Mouse (Mus musculus) lung, postnatal 0 days (tissue): ENCODE results near the gene Ephb4. TPM values are rescaled to one million over a fixed set of nuclear protein-coding genes. Genes with fewer than 3 reads are reported as not detected.

Source experiments
- ATAC-seq: fragments of 200-750 bp; cut with Nextera tagmentation; 2 replicates; pipeline ENCODE4 v1.8.0; 2017; ENCODE audit warnings: moderate library complexity
- DNase-seq: peaks from one replicate; pipeline ENCODE4 v3.0.0-alpha.2; 2016; ENCODE audit warnings: low spot score
- H3K27ac ChIP-seq: fragments of 300-500 bp; sonication (generic); 2 replicates; pipeline ENCODE4 v1.5.1; 2014; ENCODE audit warnings: antibody characterized with exemption, mild to moderate bottlenecking, low read length, mixed read lengths
- H3K27me3 ChIP-seq: fragments of 300-500 bp; sonication (generic); replicated peaks from 2 replicates; pipeline ENCODE4 v1.6.1; 2014; ENCODE audit warnings: low read length, mixed read lengths; ENCODE audit not compliant: insufficient read depth
- H3K36me3 ChIP-seq: fragments of 300-500 bp; sonication (generic); 2 replicates; pipeline ENCODE4 v1.6.1; 2014; ENCODE audit warnings: low read length, mixed read lengths; ENCODE audit not compliant: insufficient read depth
- H3K4me1 ChIP-seq: fragments of 300-500 bp; sonication (generic); 2 replicates; pipeline ENCODE4 v1.6.1; 2014; ENCODE audit warnings: antibody characterized with exemption, low read depth, low read length, mixed read lengths; ENCODE audit not compliant: insufficient read depth
- H3K4me2 ChIP-seq: fragments of 300-500 bp; sonication (generic); replicated peaks from 2 replicates; pipeline ENCODE4 v1.6.1; 2014; ENCODE audit warnings: low read depth, mild to moderate bottlenecking, low read length, moderate library complexity, mixed read lengths
- H3K4me3 ChIP-seq: fragments of 300-500 bp; sonication (generic); 2 replicates; pipeline ENCODE4 v1.5.1; 2014; ENCODE audit warnings: low read depth, low read length
- H3K9ac ChIP-seq: fragments of 300-500 bp; sonication (generic); replicated peaks from 2 replicates; pipeline ENCODE4 v1.6.1; 2014; ENCODE audit warnings: low read depth, mild to moderate bottlenecking
- H3K9me3 ChIP-seq: fragments of 300-500 bp; sonication (generic); 2 replicates; pipeline ENCODE4 v1.6.1; 2016; ENCODE audit warnings: low read length, mixed read lengths
- CTCF ChIP-seq: IDR thresholded peaks from 2 replicates; pipeline ENCODE4 v1.5.1; 2016; ENCODE audit warnings: antibody characterized with exemption, mild to moderate bottlenecking
- EP300 ChIP-seq: IDR thresholded peaks from 2 replicates; pipeline ENCODE4 v1.6.1; 2016; ENCODE audit warnings: antibody characterized with exemption, mild to moderate bottlenecking, control low read depth
- WGBS: fragments of 180-500 bp; shearing (Covaris S2); extraction: QIAGEN DNeasy Blood & Tissue Kit; methylation state at CpG from one replicate; pipeline ENCODE4 v1.1.7; 2014; 5-methylcytosine and 5-hydroxymethylcytosine counted together
- polyA plus RNA-seq: library from polyadenylated mRNA; unstranded; fragments of >200 nt; fragmentation: Nextera tagmentation; extraction: Ambion mirVana; gene quantifications from 2 replicates; pipeline ENCODE4 v1.2.1, GENCODE M21; 2015

Gene Ephb4
- polyA plus RNA-seq, 1 experiment from 2014 or later = 30.9 TPM

- Histone ChIP-seq H3K9me3 (no peaks in the 10 kb centered on the region), H3K4me3 (no peak overlapping the region), H3K27ac (no peak overlapping the region), H3K9ac (no peak overlapping the region), H3K36me3 (no peaks in the 10 kb centered on the region), H3K4me2 (no peak overlapping the region), H3K27me3 (no peaks in the 10 kb centered on the region), H3K4me1 (no peaks in the 10 kb centered on the region)
- TF ChIP-seq CTCF (no peak), EP300 (no peak)
- peak; percentile 65 for ATAC-seq
- WGBS = 64% methylated on average over 3 of the region's 3 CpGs
- peak; percentile 38 for DNase-seq
Observed at GRCm38 (mm10) chr5:137410549-137410948, 60.6 kb downstream of the Ephb4 start.

DNA sequence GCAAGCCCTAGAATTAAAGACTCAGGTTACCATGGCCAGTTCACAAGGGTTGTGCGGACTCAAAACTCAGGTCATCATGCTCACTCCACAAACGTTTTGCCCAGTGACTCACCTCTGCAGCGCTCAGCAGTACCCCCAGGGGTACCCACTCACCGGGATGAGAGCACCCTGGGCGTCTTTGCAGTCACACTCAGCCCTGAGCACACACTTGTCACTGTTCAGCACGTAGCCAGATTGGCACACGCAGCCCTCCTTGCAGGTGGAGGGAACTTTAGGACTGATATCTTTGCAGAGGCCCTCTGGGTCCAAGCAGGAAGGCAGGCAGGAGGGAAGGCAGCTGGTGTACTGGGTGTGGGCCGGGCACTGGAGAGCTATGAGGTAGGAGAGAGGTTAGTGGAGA is 61.3 kb downstream of the Ephb4 start:
- peak; percentile 92 for ATAC-seq
- TF ChIP-seq EP300 (peak; percentile 37; the same call in 1 of the 2 replicates), CTCF (no peak)
- H3K4me2 ChIP-seq = no peak overlapping the region

DNA sequence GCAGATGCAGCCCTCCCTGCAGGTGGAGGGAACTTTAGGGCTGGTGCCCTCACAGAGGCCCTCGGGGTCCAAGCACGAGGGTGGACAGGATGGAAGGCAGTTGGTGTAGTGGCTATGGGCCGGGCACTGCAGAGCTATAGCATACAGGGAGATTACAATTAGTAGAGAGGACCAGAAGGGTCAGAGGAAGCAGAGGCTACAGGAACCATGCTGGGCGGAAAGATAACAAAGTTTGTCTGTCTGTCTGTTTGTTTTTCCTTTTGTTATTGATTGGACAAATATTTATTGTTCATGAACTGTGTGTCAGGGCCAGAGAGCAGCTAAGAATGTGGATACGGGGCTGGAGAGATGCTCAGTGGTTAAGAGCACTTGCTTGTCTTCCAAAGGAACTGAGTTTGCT is 64.3 kb downstream of the Ephb4 start:
- no peak overlapping the region for H3K4me3 ChIP-seq
- 22% methylated on average over 5 of the region's 5 CpGs for WGBS
- no peak for DNase-seq
- H3K27ac ChIP-seq = no peak overlapping the region
- H3K9ac ChIP-seq = no peak overlapping the region
- no peaks in the 10 kb centered on the region for H3K36me3 ChIP-seq
- TF ChIP-seq CTCF = no peak
- no peak for TF ChIP-seq EP300
- no peaks in the 10 kb centered on the region for H3K9me3 ChIP-seq
- no peaks in the 10 kb centered on the region for H3K27me3 ChIP-seq
- no peak for ATAC-seq
- H3K4me2 ChIP-seq = no peak overlapping the region
- H3K4me1 ChIP-seq = peaks cover 3% of the 10 kb centered on the region; the same call in 1 of the 2 replicates

More for the DNA sequence above, 61.3 kb downstream of the Ephb4 start:
- 43% methylated on average over 8 of the region's 8 CpGs for WGBS
- Histone ChIP-seq H3K27me3 (no peaks in the 10 kb centered on the region), H3K4me3 (no peak overlapping the region), H3K4me1 (no peaks in the 10 kb centered on the region), H3K36me3 (no peaks in the 10 kb centered on the region), H3K9me3 (no peaks in the 10 kb centered on the region), H3K9ac (no peak overlapping the region), H3K27ac (no peak overlapping the region)
- DNase-seq = peak; percentile 69

GRCm38 (mm10) chr5:137419105-137419504 is 69.2 kb downstream of the Ephb4 start:
- peaks cover 3% of the 10 kb centered on the region; the same call in 1 of the 2 replicates for H3K4me1 ChIP-seq
- TF ChIP-seq EP300 (no peak), CTCF (no peak)
- WGBS = 36% methylated on average over 9 of the region's 9 CpGs
- H3K9me3 ChIP-seq = no peaks in the 10 kb centered on the region
- no peak overlapping the region for H3K4me3 ChIP-seq
- no peak overlapping the region for H3K9ac ChIP-seq
- DNase-seq (peak; percentile 48), ATAC-seq (peak; percentile 62)
- no peak overlapping the region for H3K4me2 ChIP-seq
- no peak overlapping the region for H3K27ac ChIP-seq
- no peaks in the 10 kb centered on the region for H3K36me3 ChIP-seq
- H3K27me3 ChIP-seq = no peaks in the 10 kb centered on the region

DNA sequence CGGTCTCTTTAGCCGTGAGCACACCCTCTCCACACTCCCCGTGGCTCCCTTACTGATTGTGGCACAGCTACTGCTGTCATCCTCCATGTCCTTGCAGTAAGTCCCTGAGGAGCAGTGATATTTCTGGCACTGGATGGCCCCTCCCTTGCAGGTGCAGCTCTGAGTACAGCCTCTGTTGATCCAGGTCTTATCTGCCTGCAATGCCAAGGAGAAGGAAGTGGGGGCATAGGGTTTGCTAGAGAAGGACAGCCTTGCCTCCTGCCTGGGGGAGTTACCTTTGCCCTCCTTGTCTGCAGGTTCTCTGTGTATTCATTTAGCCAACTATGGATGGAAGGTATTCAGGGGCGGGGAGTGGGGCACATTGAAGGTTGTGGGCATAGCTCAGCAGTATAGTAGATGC is 69.9 kb downstream of the Ephb4 start:
- Histone ChIP-seq H3K4me3 (no peak overlapping the region), H3K9ac (no peak overlapping the region), H3K27ac (no peak overlapping the region), H3K36me3 (no peaks in the 10 kb centered on the region), H3K27me3 (no peaks in the 10 kb centered on the region), H3K4me1 (peaks cover 3% of the 10 kb centered on the region; the same call in 1 of the 2 replicates), H3K9me3 (no peaks in the 10 kb centered on the region), H3K4me2 (no peak overlapping the region)
- WGBS = 53% methylated on average over 4 of the region's 4 CpGs
- no peak for TF ChIP-seq CTCF
- TF ChIP-seq EP300 = no peak
- DNase-seq (no peak), ATAC-seq (peak; percentile 16; the same call in 1 of the 2 replicates)

- no peaks in the 10 kb centered on the region for H3K27me3 ChIP-seq
- H3K4me3 ChIP-seq = no peak overlapping the region
- H3K36me3 ChIP-seq = no peaks in the 10 kb centered on the region
- WGBS = 37% methylated on average over 6 of the region's 6 CpGs
- TF ChIP-seq CTCF (no peak), EP300 (no peak)
- H3K9me3 ChIP-seq = no peaks in the 10 kb centered on the region
- H3K4me2 ChIP-seq = no peak overlapping the region
- no peak overlapping the region for H3K27ac ChIP-seq
- no peak for ATAC-seq
- H3K4me1 ChIP-seq = no peaks in the 10 kb centered on the region
- peak; percentile 49 for DNase-seq
- H3K9ac ChIP-seq = no peak overlapping the region
Observed at GRCm38 (mm10) chr5:137425648-137426047, 75.7 kb downstream of the Ephb4 start.

Other genes with a start within 250 kb of the Ephb4 start
- gene Trim56, start 233.9 kb upstream of the Ephb4 start, polyA plus RNA-seq = 13.4 and 16.4 TPM in 2 replicates
- not detected in 2 replicates for gene Muc3, start 200.8 kb upstream of the Ephb4 start, polyA plus RNA-seq
- not detected in 2 replicates for gene Muc3a, start 137.7 kb upstream of the Ephb4 start, polyA plus RNA-seq
- 0.92 and 1.2 TPM in 2 replicates for gene Ache, start 62.6 kb upstream of the Ephb4 start, polyA plus RNA-seq
- gene Ufsp1, start 55.5 kb upstream of the Ephb4 start, polyA plus RNA-seq = 4.7 and 7.2 TPM in 2 replicates
- 30.9 and 32.7 TPM in 2 replicates for gene Srrt, start 42.4 kb upstream of the Ephb4 start, polyA plus RNA-seq
- gene Trip6, start 35.7 kb upstream of the Ephb4 start, polyA plus RNA-seq = 45.8 and 50.1 TPM in 2 replicates
- gene Slc12a9, start 16.5 kb upstream of the Ephb4 start, polyA plus RNA-seq = 8.2 TPM in 2 replicates
- 0.11 TPM in 2 replicates for gene Zan, start 127.0 kb downstream of the Ephb4 start, polyA plus RNA-seq
- gene Pop7, start 152.4 kb downstream of the Ephb4 start, polyA plus RNA-seq = 37.8 and 38.7 TPM in 2 replicates
- 10.6 and 12.4 TPM in 2 replicates for gene Gigyf1, start 168.4 kb downstream of the Ephb4 start, polyA plus RNA-seq
- gene Epo, start 183.1 kb downstream of the Ephb4 start, polyA plus RNA-seq = not detected in 2 replicates
- gene Gnb2, start 183.4 kb downstream of the Ephb4 start, polyA plus RNA-seq = 507 and 513 TPM in 2 replicates
- 0.15 TPM in 1 of 2 replicates, not detected in the other for gene Actl6b, start 203.4 kb downstream of the Ephb4 start, polyA plus RNA-seq
- 0.33 and 0.87 TPM in 2 replicates for gene Tfr2, start 219.7 kb downstream of the Ephb4 start, polyA plus RNA-seq